24 mouse cellular contexts compared by ENCODE assay signal in genomic region chr4:141329968-141330367, GRCm38 (mm10). TPM values are rescaled to one million over a fixed set of nuclear protein-coding genes. Genes with fewer than 3 reads are reported as not detected.
DNase-seq lines count a peak whose midpoint lies in the region; ATAC-seq and TF ChIP-seq lines count a peak whose summit lies in the region.
"Had no signal": no experiment of that assay in that cellular context is flagged by ENCODE, and none has a peak within 500 bp of the region (broad histone marks: within the 10 kb centered on the region; RNA-seq: fewer than 3 reads in every experiment).

No protein-coding gene starts in this region.

- no peak overlapping the region for H3K4me2 ChIP-seq in forebrain, embryonic 11.5 days (ENCODE audit: low read depth, low read length, severe bottlenecking)
- H3K4me2 ChIP-seq in forebrain, embryonic 13.5 days: no peak overlapping the region
- no peak overlapping the region for H3K4me2 ChIP-seq in hindbrain, embryonic 14.5 days (replicated peaks)
- H3K4me2 ChIP-seq: heart, embryonic 11.5 days; hindbrain, embryonic 13.5 days; intestine, embryonic 15.5 days; kidney, embryonic 15.5 days; limb, embryonic 12.5 days; liver, embryonic 15.5 days; stomach, embryonic 15.5 days had no signal

- no peaks in the 10 kb centered on the region for H3K9me3 ChIP-seq in forebrain, embryonic 11.5 days (ENCODE audit: control insufficient read depth, low read length)
- no peaks in the 10 kb centered on the region for H3K9me3 ChIP-seq in forebrain, embryonic 13.5 days (replicated peaks)
- H3K9me3 ChIP-seq in hindbrain, embryonic 14.5 days (ENCODE audit: control insufficient read depth, low read length): no peaks in the 10 kb centered on the region
- H3K9me3 ChIP-seq: hindbrain, embryonic 13.5 days; intestine, embryonic 15.5 days; kidney, embryonic 15.5 days; limb, embryonic 12.5 days; liver, embryonic 15.5 days; stomach, embryonic 15.5 days had no signal

- no peak for ATAC-seq in forebrain, embryonic 11.5 days (replicated peaks; ENCODE audit: low FRiP score)
- ATAC-seq in forebrain, embryonic 13.5 days: no peak
- peak; percentile 35; the same call in 1 of the 2 replicates for ATAC-seq in megakaryocyte, adult 5-6 weeks (ENCODE audit: poor library complexity, severe bottlenecking)
- no peak for ATAC-seq in hindbrain, embryonic 14.5 days (ENCODE audit: low FRiP score)
- ATAC-seq: forebrain, postnatal 0 days; intestine, embryonic 15.5 days; lung, postnatal 0 days had no signal

- TF ChIP-seq CTCF in cerebellum, adult 2 months (IDR thresholded peaks at IDR 0.05; ENCODE audit: borderline replicate concordance, insufficient read depth, low read depth, low read length): no peak

- H3K4me1 ChIP-seq in forebrain, embryonic 11.5 days (replicated peaks; ENCODE audit: control insufficient read depth, insufficient read depth, low read length): peaks cover 6% of the 10 kb centered on the region
- peaks cover 7% of the 10 kb centered on the region for H3K4me1 ChIP-seq in forebrain, embryonic 13.5 days
- peaks cover 4% of the 10 kb centered on the region; the same call in 1 of the 2 replicates for H3K4me1 ChIP-seq in cerebellum, adult 2 months (ENCODE audit: control insufficient read depth, insufficient read depth, low read length)
- H3K4me1 ChIP-seq in hindbrain, embryonic 14.5 days (replicated peaks; ENCODE audit: control insufficient read depth, insufficient read depth, low read length): peaks cover 6% of the 10 kb centered on the region; the same call in 1 of the 2 replicates
- H3K4me1 ChIP-seq: liver, embryonic 15.5 days had no signal

- no peak overlapping the region for H3K27ac ChIP-seq in forebrain, embryonic 11.5 days (ENCODE audit: low read depth, low read length)
- no peak overlapping the region for H3K27ac ChIP-seq in forebrain, embryonic 13.5 days
- no peak overlapping the region for H3K27ac ChIP-seq in cerebellum, adult 2 months (ENCODE audit: insufficient read depth, low read length)
- no peak overlapping the region for H3K27ac ChIP-seq in hindbrain, embryonic 14.5 days
- H3K27ac ChIP-seq: hindbrain, embryonic 13.5 days; intestine, embryonic 15.5 days; kidney, embryonic 15.5 days; limb, embryonic 12.5 days; liver, embryonic 15.5 days; stomach, embryonic 15.5 days had no signal

- no peak overlapping the region for H3K4me3 ChIP-seq in forebrain, embryonic 11.5 days (ENCODE audit: low read depth, low read length)
- no peak overlapping the region for H3K4me3 ChIP-seq in forebrain, embryonic 13.5 days
- H3K4me3 ChIP-seq in cerebellum, adult 2 months (replicated peaks; ENCODE audit: insufficient read depth, low read depth, low read length): no peak overlapping the region
- H3K4me3 ChIP-seq in hindbrain, embryonic 14.5 days (replicated peaks; ENCODE audit: low read length): no peak overlapping the region
- H3K4me3 ChIP-seq: hindbrain, embryonic 13.5 days; intestine, embryonic 15.5 days; kidney, embryonic 15.5 days; limb, embryonic 12.5 days; liver, embryonic 15.5 days; stomach, embryonic 15.5 days had no signal

- H3K9ac ChIP-seq in forebrain, embryonic 11.5 days (ENCODE audit: low read length): no peak overlapping the region
- H3K9ac ChIP-seq in forebrain, embryonic 13.5 days: no peak overlapping the region
- no peak overlapping the region for H3K9ac ChIP-seq in hindbrain, embryonic 14.5 days
- H3K9ac ChIP-seq: forebrain, postnatal 0 days; hindbrain, embryonic 13.5 days; intestine, embryonic 15.5 days; kidney, embryonic 15.5 days; limb, embryonic 12.5 days; liver, embryonic 15.5 days; stomach, embryonic 15.5 days had no signal

- no peaks in the 10 kb centered on the region for H3K36me3 ChIP-seq in forebrain, embryonic 11.5 days (ENCODE audit: control insufficient read depth, insufficient read depth, low read length)
- no peaks in the 10 kb centered on the region for H3K36me3 ChIP-seq in forebrain, embryonic 13.5 days (ENCODE audit: poor library complexity, severe bottlenecking)
- no peaks in the 10 kb centered on the region for H3K36me3 ChIP-seq in hindbrain, embryonic 14.5 days (replicated peaks; ENCODE audit: control insufficient read depth, insufficient read depth)
- H3K36me3 ChIP-seq: hindbrain, embryonic 13.5 days; intestine, embryonic 15.5 days; limb, embryonic 12.5 days; liver, embryonic 15.5 days; stomach, embryonic 15.5 days had no signal

- TF ChIP-seq POLR2A in cerebellum, adult 2 months (IDR thresholded peaks at IDR 0.05; ENCODE audit: borderline replicate concordance, insufficient read depth, low read length): no peak

- H3K27me3 ChIP-seq in forebrain, embryonic 11.5 days (ENCODE audit: control insufficient read depth, insufficient read depth, low read length): no peaks in the 10 kb centered on the region
- no peaks in the 10 kb centered on the region for H3K27me3 ChIP-seq in forebrain, embryonic 13.5 days
- H3K27me3 ChIP-seq in cerebellum, adult 2 months (ENCODE audit: control insufficient read depth, insufficient read depth, low read length): no peaks in the 10 kb centered on the region
- no peaks in the 10 kb centered on the region for H3K27me3 ChIP-seq in hindbrain, embryonic 14.5 days (ENCODE audit: control insufficient read depth, insufficient read depth, low read length)
- H3K27me3 ChIP-seq: intestine, embryonic 15.5 days; kidney, embryonic 15.5 days; limb, embryonic 12.5 days; stomach, embryonic 15.5 days had no signal

- DNase-seq in forebrain, embryonic 11.5 days (ENCODE audit: low spot score): peak; percentile 49
- DNase-seq in 3T3-L1 (ENCODE audit: low read depth, low spot score): peak; percentile 83
- peak; percentile 82 for DNase-seq in NIH3T3 (ENCODE audit: low read depth)
- no peak for DNase-seq in cerebellum, adult 2 months
- DNase-seq in hindbrain, embryonic 14.5 days (ENCODE audit: low spot score): no peak
- DNase-seq: adrenal gland, adult 8-10 months; cerebellum, adult 11 months; cerebellum, postnatal 25 days; forebrain, postnatal 0 days; heart, postnatal 10 days; retina, postnatal 1 day; thymus, adult 2 months had no signal

- 76% methylated on average over 12 of the region's 12 CpGs for WGBS in forebrain, embryonic 11.5 days
- WGBS in forebrain, embryonic 13.5 days: 81% methylated on average over 12 of the region's 12 CpGs
- WGBS in cerebellum, adult 2 months: 75% methylated on average over 12 of the region's 12 CpGs
- WGBS in hindbrain, embryonic 14.5 days: 68% methylated on average over 12 of the region's 12 CpGs

RNA-seq across cellular contexts. Expression of gene Epha2, which starts 28.9 kb away (rescaled TPM):
- 1.3 and 2.3 TPM in 2 replicates for polyA plus RNA-seq in forebrain, embryonic 11.5 days (2014; fragmentation: Nextera tagmentation; extraction: Ambion mirVana)
- polyA plus RNA-seq in forebrain, embryonic 13.5 days (2015; fragmentation: Nextera tagmentation; extraction: Ambion mirVana): 1.0 and 1.3 TPM in 2 replicates
- total RNA-seq in megakaryocyte, adult 5-6 weeks (2015): 1.1 TPM in 2 replicates
- 1.3 and 2.1 TPM in 2 replicates for total RNA-seq in megakaryocyte, adult 5-6 weeks (2017)
- 1.9 and 2.0 TPM in 2 replicates for polyA plus RNA-seq in cerebellum, adult 2 months (2012; rRNA removed)
- 0.64 and 0.95 TPM in 2 replicates for polyA plus RNA-seq in hindbrain, embryonic 14.5 days (2014; fragmentation: Nextera tagmentation; extraction: Ambion mirVana)

RNA-seq across cellular contexts. Expression of gene Fam131c, which starts 38.1 kb away (rescaled TPM):
- 0.35 and 1.2 TPM in 2 replicates for polyA plus RNA-seq in forebrain, embryonic 11.5 days (2014; fragmentation: Nextera tagmentation; extraction: Ambion mirVana)
- 3.3 and 3.8 TPM in 2 replicates for polyA plus RNA-seq in forebrain, embryonic 13.5 days (2015; fragmentation: Nextera tagmentation; extraction: Ambion mirVana)
- not detected in 2 replicates for total RNA-seq in megakaryocyte, adult 5-6 weeks (2015)
- total RNA-seq in megakaryocyte, adult 5-6 weeks (2017): not detected in 2 replicates
- polyA plus RNA-seq in cerebellum, adult 2 months (2012; rRNA removed): 17.9 and 18.2 TPM in 2 replicates
- polyA plus RNA-seq in hindbrain, embryonic 14.5 days (2014; fragmentation: Nextera tagmentation; extraction: Ambion mirVana): 40.1 and 50.4 TPM in 2 replicates
- total RNA-seq: CH12.LX; megakaryocyte-erythroid progenitor cell, adult 5-6 weeks had no signal

Comparison
In these comparisons a context has a peak if more than half of its experiments do, and no peak if none do; other contexts are left out.
1. DNase-seq: peak in forebrain, embryonic 11.5 days (single experiment), 3T3-L1 (single experiment) and NIH3T3 (single experiment); none in cerebellum, adult 2 months (0 of 2) and hindbrain, embryonic 14.5 days (single experiment).